Mouse (Mus musculus) intestine, embryonic 15.5 days (tissue): ENCODE results near the gene Tmem101. TPM values are rescaled to one million over a fixed set of nuclear protein-coding genes. Genes with fewer than 3 reads are reported as not detected.

Experiments
- polyA plus RNA-seq: library from polyadenylated mRNA; unstranded; fragments of >200 nt; fragmentation: Nextera tagmentation; extraction: Ambion mirVana; gene quantifications from 2 replicates; pipeline ENCODE4 v1.2.1, GENCODE M21; 2015

Tmem101 gene
- polyA plus RNA-seq, 1 experiment from 2014 or later: 23.8 TPM

Other genes with a start within 250 kb of the Tmem101 start
- gene Sost, start 189.4 kb downstream of the Tmem101 start, polyA plus RNA-seq: 0.13 TPM in 2 replicates
- gene Cfap97d1, start 172.1 kb downstream of the Tmem101 start, polyA plus RNA-seq: not detected in 2 replicates
- 25.6 and 26.5 TPM in 2 replicates for gene Dusp3, start 169.4 kb downstream of the Tmem101 start, polyA plus RNA-seq
- gene Mpp3, start 127.9 kb downstream of the Tmem101 start, polyA plus RNA-seq: 7.6 and 7.9 TPM in 2 replicates
- 0.98 and 1.6 TPM in 2 replicates for gene Cd300lg, start 114.9 kb downstream of the Tmem101 start, polyA plus RNA-seq
- 6.2 and 6.8 TPM in 2 replicates for gene Mpp2, start 67.9 kb downstream of the Tmem101 start, polyA plus RNA-seq
- 4.5 and 6.2 TPM in 2 replicates for gene Ppy, start 55.1 kb downstream of the Tmem101 start, polyA plus RNA-seq
- gene Pyy, start 48.6 kb downstream of the Tmem101 start, polyA plus RNA-seq: 57.2 and 75.0 TPM in 2 replicates
- 24.0 and 25.6 TPM in 2 replicates for gene Nags, start 10.9 kb downstream of the Tmem101 start, polyA plus RNA-seq
- gene Lsm12, start 28.9 kb upstream of the Tmem101 start, polyA plus RNA-seq: 118 and 140 TPM in 2 replicates
- 31.1 and 33.9 TPM in 2 replicates for gene G6pc3, start 33.2 kb upstream of the Tmem101 start, polyA plus RNA-seq
- gene Hdac5, start 73.8 kb upstream of the Tmem101 start, polyA plus RNA-seq: 54.3 and 62.8 TPM in 2 replicates
- 13.1 and 13.5 TPM in 2 replicates for gene BC030867, start 92.5 kb upstream of the Tmem101 start, polyA plus RNA-seq
- gene Asb16, start 112.3 kb upstream of the Tmem101 start, polyA plus RNA-seq: 0.08 TPM in 1 of 2 replicates, not detected in the other
- 44.3 and 48.5 TPM in 2 replicates for gene Tmub2, start 128.5 kb upstream of the Tmem101 start, polyA plus RNA-seq
- 11.8 and 13.6 TPM in 2 replicates for gene Atxn7l3, start 140.2 kb upstream of the Tmem101 start, polyA plus RNA-seq
- 77.8 and 80.2 TPM in 2 replicates for gene Ubtf, start 163.3 kb upstream of the Tmem101 start, polyA plus RNA-seq
- 15.2 and 18.0 TPM in 2 replicates for gene Slc4a1, start 209.8 kb upstream of the Tmem101 start, polyA plus RNA-seq
- 8.7 and 10.8 TPM in 2 replicates for gene Rundc3a, start 237.0 kb upstream of the Tmem101 start, polyA plus RNA-seq